Mouse (Mus musculus): ENCODE results near the gene 6030408B16Rik. TPM values are rescaled to one million over a fixed set of nuclear protein-coding genes. Genes with fewer than 3 reads are reported as not detected.

The 6030408B16Rik gene
- polyA plus RNA-seq, 1 experiment = 0.91 TPM

DNA sequence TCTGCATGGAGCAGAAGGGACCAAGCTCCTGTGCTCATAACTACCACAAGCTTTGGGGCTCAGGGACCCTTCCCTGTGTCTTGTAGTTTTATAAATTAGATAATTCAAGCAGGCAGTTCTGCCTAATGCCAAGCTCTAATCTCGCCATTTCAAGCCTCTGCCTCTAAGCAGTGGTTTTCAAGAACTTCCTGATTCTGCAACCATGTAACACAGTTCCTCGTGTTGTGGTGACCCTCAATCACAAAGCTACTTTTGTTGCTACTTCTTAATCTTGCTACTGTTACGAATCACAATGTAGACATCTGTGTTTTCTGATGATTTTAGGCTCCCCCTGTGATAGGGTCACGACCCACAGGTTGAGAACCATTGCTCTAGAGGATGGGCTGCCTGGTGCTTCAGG is 40.6 kb downstream of the 6030408B16Rik start:
- H3K4me1 ChIP-seq (ENCODE audit: control insufficient read depth, insufficient read depth, insufficient read length, low read length) = peaks cover 4% of the 10 kb centered on the region
- no peak overlapping the region for H3K4me3 ChIP-seq (ENCODE audit: insufficient read depth, low read depth, low read length)
- H3K27ac ChIP-seq (replicated peaks; ENCODE audit: low read depth, low read length) = no peak overlapping the region

- no peak overlapping the region for H3K4me3 ChIP-seq (ENCODE audit: insufficient read depth, low read depth, low read length)
- H3K27ac ChIP-seq (replicated peaks; ENCODE audit: low read depth, low read length) = no peak overlapping the region
- H3K4me1 ChIP-seq (ENCODE audit: control insufficient read depth, insufficient read depth, insufficient read length, low read length) = peaks cover 4% of the 10 kb centered on the region
These were observed 43.6 kb downstream of the 6030408B16Rik start for GRCm38 (mm10) chr15:101336474-101337174.

- peak overlapping the region; percentile 46; the same call in 1 of the 2 replicates for H3K27ac ChIP-seq (replicated peaks; ENCODE audit: low read depth, low read length)
- H3K4me1 ChIP-seq (ENCODE audit: control insufficient read depth, insufficient read depth, insufficient read length, low read length) = peaks cover 4% of the 10 kb centered on the region
- no peak overlapping the region for H3K4me3 ChIP-seq (ENCODE audit: insufficient read depth, low read depth, low read length)
These were observed 45.3 kb downstream of the 6030408B16Rik start for GRCm38 (mm10) chr15:101338359-101338758.

GRCm38 (mm10) chr15:101339537-101339936 is 46.5 kb downstream of the 6030408B16Rik start:
- Histone ChIP-seq H3K4me1 (ENCODE audit: control insufficient read depth, insufficient read depth, insufficient read length, low read length) (peaks cover 4% of the 10 kb centered on the region), H3K4me3 (ENCODE audit: insufficient read depth, low read depth, low read length) (no peak overlapping the region), H3K27ac (replicated peaks; ENCODE audit: low read depth, low read length) (no peak overlapping the region)

GRCm38 (mm10) chr15:101341797-101342515 is 48.9 kb downstream of the 6030408B16Rik start:
- H3K4me3 ChIP-seq (ENCODE audit: insufficient read depth, low read depth, low read length) = no peak overlapping the region
- no peak overlapping the region for H3K27ac ChIP-seq (replicated peaks; ENCODE audit: low read depth, low read length)
- H3K4me1 ChIP-seq (ENCODE audit: control insufficient read depth, insufficient read depth, insufficient read length, low read length) = peaks cover 4% of the 10 kb centered on the region; the same call in 1 of the 2 replicates

Other genes starting within 250 kb of the 6030408B16Rik start
- gene Gm47841, start 245.8 kb upstream of the 6030408B16Rik start, polyA plus RNA-seq (2012; ENCODE audit: insufficient read depth, insufficient read length, missing spikeins) = not detected in 2 replicates
- 2.9 and 3.0 TPM in 2 replicates for gene Fignl2, start 214.6 kb upstream of the 6030408B16Rik start, polyA plus RNA-seq (2012; ENCODE audit: insufficient read depth, insufficient read length, missing spikeins)
- not detected in 2 replicates for gene Ankrd33, start 177.5 kb upstream of the 6030408B16Rik start, polyA plus RNA-seq (2012; ENCODE audit: insufficient read depth, insufficient read length, missing spikeins)
- 9.4 and 13.7 TPM in 2 replicates for gene Acvrl1, start 164.7 kb upstream of the 6030408B16Rik start, polyA plus RNA-seq (2012; ENCODE audit: insufficient read depth, insufficient read length, missing spikeins)
- gene Acvr1b, start 119.1 kb upstream of the 6030408B16Rik start, polyA plus RNA-seq (2012; ENCODE audit: insufficient read depth, insufficient read length, missing spikeins) = 3.1 and 3.2 TPM in 2 replicates
- gene Grasp, start 69.0 kb upstream of the 6030408B16Rik start, polyA plus RNA-seq (2012; ENCODE audit: insufficient read depth, insufficient read length, missing spikeins) = 1.7 and 3.7 TPM in 2 replicates
- 20.8 and 136 TPM in 2 replicates for gene Nr4a1, start 38.9 kb upstream of the 6030408B16Rik start, polyA plus RNA-seq (2012; ENCODE audit: insufficient read depth, insufficient read length, missing spikeins)
- 34.8 and 38.0 TPM in 2 replicates for gene Atg101, start 8.9 kb upstream of the 6030408B16Rik start, polyA plus RNA-seq (2012; ENCODE audit: insufficient read depth, insufficient read length, missing spikeins)
- 1.5 and 2.3 TPM in 2 replicates for gene Krt80, start 77.0 kb downstream of the 6030408B16Rik start, polyA plus RNA-seq (2012; ENCODE audit: insufficient read depth, insufficient read length, missing spikeins)
- not detected in 2 replicates for gene Krt7, start 117.8 kb downstream of the 6030408B16Rik start, polyA plus RNA-seq (2012; ENCODE audit: insufficient read depth, insufficient read length, missing spikeins)
- gene Krt87, start 145.6 kb downstream of the 6030408B16Rik start, polyA plus RNA-seq (2012; ENCODE audit: insufficient read depth, insufficient read length, missing spikeins) = not detected in 2 replicates
- not detected in 2 replicates for gene Krt88, start 154.5 kb downstream of the 6030408B16Rik start, polyA plus RNA-seq (2012; ENCODE audit: insufficient read depth, insufficient read length, missing spikeins)
- not detected in 2 replicates for gene Krt81, start 170.5 kb downstream of the 6030408B16Rik start, polyA plus RNA-seq (2012; ENCODE audit: insufficient read depth, insufficient read length, missing spikeins)
- gene Krt86, start 180.3 kb downstream of the 6030408B16Rik start, polyA plus RNA-seq (2012; ENCODE audit: insufficient read depth, insufficient read length, missing spikeins) = not detected in 2 replicates
- gene Krt83, start 198.3 kb downstream of the 6030408B16Rik start, polyA plus RNA-seq (2012; ENCODE audit: insufficient read depth, insufficient read length, missing spikeins) = not detected in 2 replicates
- gene Gm49425, start 224.0 kb downstream of the 6030408B16Rik start, polyA plus RNA-seq (2012; ENCODE audit: insufficient read depth, insufficient read length, missing spikeins) = not detected in 2 replicates
- not detected in 2 replicates for gene Krt84, start 239.6 kb downstream of the 6030408B16Rik start, polyA plus RNA-seq (2012; ENCODE audit: insufficient read depth, insufficient read length, missing spikeins)

All from brown adipose tissue, adult 24 weeks (tissue).